Mouse (Mus musculus) liver, postnatal 0 days (tissue): ENCODE results near the gene Clnk.

Experiments
- CTCF ChIP-seq: sonication (generic); IDR thresholded peaks from 2 replicates; pipeline ENCODE4 v1.5.1; 2016; ENCODE audit warnings: antibody characterized with exemption, low read depth
- EP300 ChIP-seq: IDR thresholded peaks from 2 replicates; pipeline ENCODE4 v1.6.1; 2016; ENCODE audit warnings: antibody characterized with exemption, low read depth, mild to moderate bottlenecking

DNA sequence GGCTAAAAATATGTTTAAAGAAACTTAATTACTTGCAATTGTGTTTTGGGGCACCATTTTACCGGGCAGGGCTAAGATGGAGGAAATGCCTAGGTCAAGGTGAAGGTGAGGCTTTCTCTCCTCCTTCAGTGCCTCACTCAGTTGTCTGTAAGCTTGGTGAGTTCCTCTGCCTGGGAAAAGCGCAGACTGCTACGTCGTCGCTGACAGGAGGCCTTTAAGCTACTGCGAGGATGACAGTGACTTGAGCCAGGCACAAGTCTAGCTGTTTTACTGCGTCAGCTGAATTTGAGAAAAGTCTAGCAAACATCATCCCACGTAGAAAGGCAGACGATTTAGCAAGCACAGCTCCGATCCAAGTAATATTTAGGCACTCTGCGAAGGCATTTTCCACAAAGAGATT is 81.5 kb downstream of the Clnk start:
- TF ChIP-seq CTCF (no peak), EP300 (no peak)
